Mouse (Mus musculus): ENCODE measurements around the gene Tcf7l1.

Gene Tcf7l1

GRCm38 (mm10) chr6:72597956-72598753 lies 190.9 kb downstream of the Tcf7l1 start, which contains the start of the genes Elmod3 and Retsat:
Elmod3 (minus strand) TSS chr6:72598413.
Retsat (plus strand) TSS chr6:72598475.
- in situ Hi-C loops (cut with MboI; ENCODE audit: low pct_unique_long_range_greater_than_20kb in 1 of 2, low sequenced_read_pairs in 2 of 2, unreplicated experiment in 1 of 2) = no loop called here

GRCm38 (mm10) chr6:72597083-72597874 lies 191.8 kb downstream of the Tcf7l1 start:
- in situ Hi-C loops (cut with MboI; ENCODE audit: low pct_unique_long_range_greater_than_20kb in 1 of 2, low sequenced_read_pairs in 2 of 2, unreplicated experiment in 1 of 2) = no loop called here

GRCm38 (mm10) chr6:72593914-72594313 lies 195.1 kb downstream of the Tcf7l1 start:
- in situ Hi-C loops (cut with MboI; ENCODE audit: low pct_unique_long_range_greater_than_20kb in 1 of 2, low sequenced_read_pairs in 2 of 2, unreplicated experiment in 1 of 2) = no loop called here

- in situ Hi-C loops (cut with MboI; ENCODE audit: low pct_unique_long_range_greater_than_20kb in 1 of 2, low sequenced_read_pairs in 2 of 2, unreplicated experiment in 1 of 2) = no loop called here
Measured at GRCm38 (mm10) chr6:72593011-72593803, 195.8 kb downstream of the Tcf7l1 start.

GRCm38 (mm10) chr6:72590111-72590510 lies 198.9 kb downstream of the Tcf7l1 start:
- in situ Hi-C loops (cut with MboI; ENCODE audit: low pct_unique_long_range_greater_than_20kb in 1 of 2, low sequenced_read_pairs in 2 of 2, unreplicated experiment in 1 of 2) = no loop called here

- in situ Hi-C loops (cut with MboI; ENCODE audit: low pct_unique_long_range_greater_than_20kb in 1 of 2, low sequenced_read_pairs in 2 of 2, unreplicated experiment in 1 of 2) = no loop called here
Measured at GRCm38 (mm10) chr6:72588307-72588706, 200.7 kb downstream of the Tcf7l1 start.

GRCm38 (mm10) chr6:72586701-72587100 lies 202.4 kb downstream of the Tcf7l1 start:
- in situ Hi-C loops (cut with MboI; ENCODE audit: low pct_unique_long_range_greater_than_20kb in 1 of 2, low sequenced_read_pairs in 2 of 2, unreplicated experiment in 1 of 2) = no loop called here

- in situ Hi-C loops (cut with MboI; ENCODE audit: low pct_unique_long_range_greater_than_20kb in 1 of 2, low sequenced_read_pairs in 2 of 2, unreplicated experiment in 1 of 2) = no loop called here
Measured at GRCm38 (mm10) chr6:72584154-72584553, 204.9 kb downstream of the Tcf7l1 start.

- in situ Hi-C loops (cut with MboI; ENCODE audit: low pct_unique_long_range_greater_than_20kb in 1 of 2, low sequenced_read_pairs in 2 of 2, unreplicated experiment in 1 of 2) = no loop called here
Measured at GRCm38 (mm10) chr6:72583211-72583839, 205.7 kb downstream of the Tcf7l1 start.

GRCm38 (mm10) chr6:72581625-72582382 lies 207.2 kb downstream of the Tcf7l1 start:
- in situ Hi-C loops (cut with MboI; ENCODE audit: low pct_unique_long_range_greater_than_20kb in 1 of 2, low sequenced_read_pairs in 2 of 2, unreplicated experiment in 1 of 2) = no loop called here

Data from mouse embryonic stem cell (cell line).